Mouse (Mus musculus) cortical plate, adult 2 months (tissue): ENCODE measurements around the gene Copg2.

Experiments
- CTCF ChIP-seq: fragments of 200-500 bp; IDR thresholded peaks from 2 replicates; pipeline ENCODE4 v1.5.1; 2011; ENCODE audit warnings: mild to moderate bottlenecking, control low read depth, low read length; ENCODE audit not compliant: insufficient read depth; ENCODE audit errors: extremely low read depth
- POLR2A ChIP-seq: fragments of 200-500 bp; IDR thresholded peaks from 2 replicates; pipeline ENCODE4 v1.6.1; 2011; ENCODE audit warnings: mild to moderate bottlenecking, low read length, control low read depth; ENCODE audit not compliant: insufficient read depth; ENCODE audit errors: extremely low read depth

DNA sequence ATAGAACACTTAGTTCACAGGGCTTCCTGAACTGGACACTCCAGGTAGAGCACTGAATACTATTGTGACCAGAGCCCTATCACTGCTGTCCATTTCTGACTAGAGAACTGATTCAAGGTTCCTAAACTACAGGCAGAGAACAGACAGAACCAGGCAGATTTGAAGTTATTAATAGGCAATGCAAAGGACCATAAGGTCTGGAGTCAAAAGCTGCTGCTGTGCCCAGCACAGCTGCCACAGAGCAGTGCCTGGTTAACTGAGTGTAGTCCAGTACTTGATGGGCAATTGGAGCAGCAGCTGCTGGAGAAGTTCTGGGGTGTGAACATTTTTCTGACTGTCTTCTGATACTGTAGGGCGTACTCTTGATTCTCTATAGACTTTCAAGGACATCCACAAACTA is 30.1 kb downstream of the Copg2 start:
- TF ChIP-seq CTCF (no peak), POLR2A (no peak)
